Mouse (Mus musculus) kidney, embryonic 16.5 days (tissue): ENCODE data around the gene Snapc5. TPM values are rescaled to one million over a fixed set of nuclear protein-coding genes. Genes with fewer than 3 reads are reported as not detected.
"Not testable (repeated sequence)": the region's sequence is repeated elsewhere in the genome, so short reads cannot be mapped to it uniquely, and the experiment has no call there.

Source experiments
- ATAC-seq: fragments of 200-750 bp; cut with Nextera tagmentation; 2 replicates; pipeline ENCODE4 v1.8.0; 2017; ENCODE audit warnings: moderate TSS enrichment; ENCODE audit not compliant: low FRiP score, low TSS enrichment
- H3K27ac ChIP-seq: fragments of 300-500 bp; sonication (generic); 2 replicates; pipeline ENCODE4 v1.5.1; 2014; ENCODE audit warnings: low read length
- H3K27me3 ChIP-seq: fragments of 300-500 bp; sonication (generic); 2 replicates; pipeline ENCODE4 v1.6.1; 2014; ENCODE audit warnings: low read length, control low read depth, mixed read lengths; ENCODE audit not compliant: insufficient read depth
- H3K36me3 ChIP-seq: fragments of 300-500 bp; sonication (generic); 2 replicates; pipeline ENCODE4 v1.6.1; 2014; ENCODE audit warnings: low read length, control low read depth, mixed read lengths; ENCODE audit not compliant: insufficient read depth
- H3K4me1 ChIP-seq: fragments of 300-500 bp; sonication (generic); 2 replicates; pipeline ENCODE4 v1.6.1; 2014; ENCODE audit warnings: low read length, control low read depth, mixed read lengths; ENCODE audit not compliant: insufficient read depth
- H3K4me2 ChIP-seq: fragments of 300-500 bp; sonication (generic); replicated peaks from 2 replicates; pipeline ENCODE4 v1.6.1; 2014; ENCODE audit warnings: low read depth, low read length
- H3K4me3 ChIP-seq: fragments of 300-500 bp; sonication (generic); 2 replicates; pipeline ENCODE4 v1.5.1; 2014; ENCODE audit warnings: mild to moderate bottlenecking, low read length
- H3K9ac ChIP-seq: fragments of 300-500 bp; sonication (generic); replicated peaks from 2 replicates; pipeline ENCODE4 v1.6.1; 2014; ENCODE audit warnings: low read length
- H3K9me3 ChIP-seq: fragments of 300-500 bp; sonication (generic); 2 replicates; pipeline ENCODE4 v1.6.1; 2016; ENCODE audit warnings: low read length, control low read depth
- WGBS: fragments of 180-500 bp; shearing (Covaris S2); extraction: QIAGEN DNeasy Blood & Tissue Kit; methylation state at CpG from one replicate; pipeline ENCODE4 v1.1.7; 2014; 5-methylcytosine and 5-hydroxymethylcytosine counted together
- polyA plus RNA-seq: library from polyadenylated mRNA; unstranded; fragments of >200 nt; fragmentation: Nextera tagmentation; extraction: Ambion mirVana; gene quantifications from 2 replicates; pipeline ENCODE4 v1.2.1, GENCODE M21; 2015

Snapc5 gene
- polyA plus RNA-seq, 1 experiment from 2014 or later: 37.3 TPM

- Histone ChIP-seq H3K36me3 (peaks cover 19% of the 10 kb centered on the region; the same call in 1 of the 2 replicates), H3K4me1 (no peaks in the 10 kb centered on the region), H3K27ac (no peak overlapping the region), H3K4me2 (no peak overlapping the region), H3K9me3 (no peaks in the 10 kb centered on the region), H3K9ac (no peak overlapping the region), H3K27me3 (no peaks in the 10 kb centered on the region), H3K4me3 (no peak overlapping the region)
- ATAC-seq: no peak
- 91% methylated on average over 5 of the region's 5 CpGs for WGBS
These were observed 19.1 kb downstream of the Snapc5 start for GRCm38 (mm10) chr9:64198068-64198762.

DNA sequence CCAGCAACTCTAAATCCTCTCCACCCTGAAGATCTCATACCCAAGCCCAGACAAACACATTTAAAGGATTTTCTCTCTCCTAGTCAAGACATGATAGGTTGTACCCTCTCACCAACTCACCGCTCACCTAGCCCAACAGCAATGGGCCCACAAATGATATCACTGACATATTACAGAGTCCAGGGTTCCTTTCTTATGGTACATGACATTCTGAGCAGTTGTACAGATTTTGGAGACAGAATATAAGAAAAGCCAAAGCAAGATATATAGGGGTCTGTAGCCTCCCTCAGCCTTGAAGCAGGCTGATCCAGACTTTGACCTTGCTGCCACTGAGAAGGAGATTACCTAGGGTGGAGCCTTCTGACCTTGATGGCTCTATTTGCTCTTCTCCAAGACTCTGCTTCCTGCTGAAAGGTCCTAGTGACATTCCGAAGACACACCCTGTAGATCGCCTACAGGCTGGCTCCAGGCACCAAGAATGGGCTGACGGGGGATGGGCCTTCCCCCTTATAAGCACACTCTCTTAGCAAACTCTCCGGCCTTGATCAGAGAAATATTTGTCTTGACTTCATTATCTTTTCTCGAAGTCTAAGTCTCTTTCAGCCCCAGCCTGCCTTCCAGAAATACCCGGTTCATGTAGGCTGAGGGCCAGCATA is 19.8 kb downstream of the Snapc5 start:
- H3K4me3 ChIP-seq, H3K4me2 ChIP-seq, H3K9me3 ChIP-seq, H3K27ac ChIP-seq, H3K27me3 ChIP-seq, H3K4me1 ChIP-seq, H3K9ac ChIP-seq, ATAC-seq: not testable (repeated sequence)
- WGBS: 91% methylated on average over 7 of the region's 7 CpGs
- peaks cover 16% of the 10 kb centered on the region; the same call in 1 of the 2 replicates for H3K36me3 ChIP-seq

GRCm38 (mm10) chr9:64199897-64200296 is 20.8 kb downstream of the Snapc5 start:
- peak; percentile 61; the same call in 1 of the 2 replicates for ATAC-seq
- H3K36me3 ChIP-seq: peaks cover 24% of the 10 kb centered on the region
- H3K4me3 ChIP-seq: no peak overlapping the region
- 38% methylated on average over 2 of the region's 2 CpGs for WGBS
- no peak overlapping the region for H3K9ac ChIP-seq
- H3K4me1 ChIP-seq: no peaks in the 10 kb centered on the region
- no peak overlapping the region for H3K27ac ChIP-seq
- no peaks in the 10 kb centered on the region for H3K27me3 ChIP-seq
- H3K9me3 ChIP-seq: no peaks in the 10 kb centered on the region
- H3K4me2 ChIP-seq: no peak overlapping the region

- Histone ChIP-seq H3K27me3 (no peaks in the 10 kb centered on the region), H3K9ac (no peak overlapping the region), H3K4me1 (no peaks in the 10 kb centered on the region), H3K4me3 (no peak overlapping the region), H3K4me2 (no peak overlapping the region), H3K27ac (no peak overlapping the region), H3K36me3 (peaks cover 24% of the 10 kb centered on the region), H3K9me3 (no peaks in the 10 kb centered on the region)
- ATAC-seq: no peak
These were observed 23.3 kb downstream of the Snapc5 start for GRCm38 (mm10) chr9:64202331-64202730.

- H3K9ac ChIP-seq: no peak overlapping the region
- H3K9me3 ChIP-seq: no peaks in the 10 kb centered on the region
- no peak for ATAC-seq
- no peak overlapping the region for H3K4me3 ChIP-seq
- peaks cover 24% of the 10 kb centered on the region for H3K36me3 ChIP-seq
- no peak overlapping the region for H3K27ac ChIP-seq
- no peaks in the 10 kb centered on the region for H3K27me3 ChIP-seq
- H3K4me2 ChIP-seq: no peak overlapping the region
- H3K4me1 ChIP-seq: no peaks in the 10 kb centered on the region
These were observed 23.8 kb downstream of the Snapc5 start for GRCm38 (mm10) chr9:64202866-64203265.

DNA sequence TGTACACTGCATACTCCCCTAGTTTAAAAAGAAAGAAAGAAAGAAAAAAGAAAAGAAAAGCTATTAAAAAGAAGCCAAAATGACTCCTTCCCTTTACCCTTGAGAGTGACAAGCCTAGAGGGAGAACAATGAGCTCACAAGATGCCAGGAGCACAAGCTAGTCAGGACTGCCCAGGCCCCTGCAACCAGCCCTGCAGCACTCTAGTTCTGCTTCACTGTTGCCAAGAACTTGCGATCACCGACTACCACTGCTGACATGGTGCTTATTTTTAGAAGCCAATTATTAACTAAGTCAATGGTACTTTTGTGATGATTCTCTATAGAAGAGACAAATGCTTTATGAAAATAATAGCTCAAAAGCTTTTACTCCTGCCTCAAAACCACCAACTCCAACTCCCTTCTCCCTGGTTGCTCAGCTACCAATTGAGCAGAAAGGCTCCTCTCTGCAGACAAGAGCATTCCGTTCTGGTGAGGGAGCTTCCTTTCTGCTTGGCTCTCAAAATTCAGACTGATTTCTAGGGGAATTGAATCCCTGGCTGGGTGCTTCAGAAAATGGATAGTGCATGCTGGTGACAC is 28.5 kb downstream of the Snapc5 start:
- Histone ChIP-seq H3K4me1 (no peaks in the 10 kb centered on the region), H3K27me3 (no peaks in the 10 kb centered on the region), H3K36me3 (peaks cover 21% of the 10 kb centered on the region), H3K27ac (no peak overlapping the region), H3K4me2 (no peak overlapping the region), H3K9me3 (no peaks in the 10 kb centered on the region), H3K4me3 (no peak overlapping the region), H3K9ac (no peak overlapping the region)
- ATAC-seq: no peak
- 70% methylated on average over 3 of the region's 3 CpGs for WGBS

GRCm38 (mm10) chr9:64214452-64214851 is 35.4 kb downstream of the Snapc5 start:
- H3K36me3 ChIP-seq: peaks cover 4% of the 10 kb centered on the region; the same call in 1 of the 2 replicates
- H3K9ac ChIP-seq: no peak overlapping the region
- no peak overlapping the region for H3K27ac ChIP-seq
- no peaks in the 10 kb centered on the region for H3K27me3 ChIP-seq
- peaks cover 26% of the 10 kb centered on the region for H3K4me1 ChIP-seq
- H3K4me2 ChIP-seq: no peak overlapping the region
- ATAC-seq: 0 out of 2 replicates have a peak, but pooled peaks have one; percentile 57
- WGBS: 69% methylated on average over 17 of the region's 17 CpGs
- H3K9me3 ChIP-seq: no peaks in the 10 kb centered on the region
- no peak overlapping the region for H3K4me3 ChIP-seq

DNA sequence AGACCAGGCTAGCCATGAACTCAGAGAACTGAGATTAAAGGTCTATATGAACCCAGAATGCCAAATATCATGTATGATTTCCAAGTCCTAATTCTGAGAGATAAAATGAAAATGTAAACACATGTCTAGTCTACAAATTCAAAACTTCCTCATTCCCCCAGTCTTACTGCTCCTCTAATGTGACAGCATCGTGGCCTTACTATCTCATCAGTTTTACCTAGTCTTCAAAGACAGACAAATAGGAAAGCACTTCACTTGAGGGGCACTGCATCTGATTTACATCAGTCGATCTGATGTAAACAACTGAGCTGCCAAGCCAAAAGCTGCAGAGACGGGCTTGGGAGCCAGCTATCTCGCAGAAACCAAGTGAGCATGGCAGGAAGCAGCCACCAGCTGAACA is 37.0 kb downstream of the Snapc5 start:
- Histone ChIP-seq H3K4me1 (peaks cover 36% of the 10 kb centered on the region), H3K4me3 (no peak overlapping the region), H3K27ac (no peak overlapping the region), H3K4me2 (no peak overlapping the region), H3K27me3 (no peaks in the 10 kb centered on the region), H3K9ac (no peak overlapping the region), H3K9me3 (no peaks in the 10 kb centered on the region), H3K36me3 (no peaks in the 10 kb centered on the region)
- ATAC-seq: no peak
- WGBS: 79% methylated on average over 4 of the region's 4 CpGs

DNA sequence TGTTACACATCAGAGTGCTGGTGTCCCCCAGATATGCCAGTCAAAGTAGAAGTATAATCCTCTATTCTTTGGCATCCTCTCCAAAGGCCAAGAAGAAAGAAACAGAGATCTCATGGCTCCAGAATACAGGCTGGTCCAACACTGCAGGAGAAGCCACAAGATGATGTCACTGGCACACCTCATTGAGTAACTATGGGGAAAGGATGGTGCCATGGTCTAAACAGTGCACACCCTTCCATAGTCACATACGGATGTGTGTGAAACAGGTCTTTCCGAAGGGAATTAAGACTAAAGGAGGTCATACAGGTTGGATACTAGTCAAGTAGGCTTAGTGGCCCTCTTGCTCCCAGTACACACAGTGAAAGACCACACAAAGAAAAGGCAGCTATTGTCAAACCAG is 37.6 kb downstream of the Snapc5 start:
- no peak overlapping the region for H3K27ac ChIP-seq
- WGBS: 93% methylated on average over 2 of the region's 2 CpGs
- H3K9me3 ChIP-seq: no peaks in the 10 kb centered on the region
- peaks cover 39% of the 10 kb centered on the region for H3K4me1 ChIP-seq
- no peaks in the 10 kb centered on the region for H3K36me3 ChIP-seq
- no peak overlapping the region for H3K4me2 ChIP-seq
- no peak overlapping the region for H3K4me3 ChIP-seq
- no peaks in the 10 kb centered on the region for H3K27me3 ChIP-seq
- no peak for ATAC-seq
- no peak overlapping the region for H3K9ac ChIP-seq

DNA sequence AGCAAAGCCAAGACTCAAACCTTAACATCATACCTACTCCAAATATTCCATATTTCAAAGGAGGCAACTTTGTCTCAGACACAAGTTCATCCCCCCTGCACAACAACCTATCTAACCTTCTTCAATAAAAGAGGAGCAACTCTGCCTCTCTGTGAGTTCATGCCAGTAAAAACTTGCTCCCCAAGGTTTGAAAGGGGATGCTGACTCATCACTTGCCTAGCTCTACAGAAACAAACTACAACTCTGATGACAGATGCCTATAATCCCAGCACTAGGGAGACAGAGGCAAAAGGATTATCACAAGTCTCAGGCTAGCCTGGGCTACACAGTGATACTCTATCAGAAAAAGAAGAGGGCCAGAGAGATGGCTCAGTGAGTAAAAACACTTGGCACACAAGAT is 38.8 kb downstream of the Snapc5 start:
- peak overlapping the region; percentile 59 for H3K27ac ChIP-seq
- H3K9ac ChIP-seq: no peak overlapping the region
- H3K9me3 ChIP-seq: no peaks in the 10 kb centered on the region
- no peak overlapping the region for H3K4me3 ChIP-seq
- no peaks in the 10 kb centered on the region for H3K27me3 ChIP-seq
- H3K4me1 ChIP-seq: peaks cover 40% of the 10 kb centered on the region
- H3K36me3 ChIP-seq: no peaks in the 10 kb centered on the region
- no peak for ATAC-seq
- H3K4me2 ChIP-seq: no peak overlapping the region
